Mouse (Mus musculus) layer of hippocampus, postnatal 36 days (tissue): Measurements from ENCODE around the gene Bloc1s5. TPM values are rescaled to one million over a fixed set of nuclear protein-coding genes. Genes with fewer than 3 reads are reported as not detected.
"Not testable (repeated sequence)": the region's sequence is repeated elsewhere in the genome, so short reads cannot be mapped to it uniquely, and the experiment has no call there.

ENCODE experiments used
- DNase-seq, 2 experiments: peaks; one replicate each; pipeline ENCODE4 v3.0.0; 2022
- total RNA-seq, 2 experiments: library from RNA; stranded (reverse); gene quantifications; 2 replicates each; pipeline ENCODE4 v1.2.3; 2021

The Bloc1s5 gene
- total RNA-seq, 2 experiments from 2014 or later: 9.6 to 10.3 TPM

GRCm38 (mm10) chr13:38618001-38618630 is 16.8 kb downstream of the Bloc1s5 start:
- DNase-seq: not testable (repeated sequence)

- no peak for DNase-seq
These were observed 18.0 kb downstream of the Bloc1s5 start for GRCm38 (mm10) chr13:38616887-38617286.

GRCm38 (mm10) chr13:38615656-38616055 is 19.3 kb downstream of the Bloc1s5 start:
- DNase-seq: no peak

- DNase-seq: no peak
These were observed 20.6 kb downstream of the Bloc1s5 start for GRCm38 (mm10) chr13:38614298-38614697.

GRCm38 (mm10) chr13:38613583-38613982 is 21.3 kb downstream of the Bloc1s5 start:
- no peak for DNase-seq

- no peak for DNase-seq
These were observed 22.3 kb downstream of the Bloc1s5 start for GRCm38 (mm10) chr13:38612608-38613007.

- no peak for DNase-seq
These were observed 22.7 kb downstream of the Bloc1s5 start for GRCm38 (mm10) chr13:38612179-38612578.

GRCm38 (mm10) chr13:38610336-38610735 is 24.6 kb downstream of the Bloc1s5 start:
- no peak for DNase-seq

GRCm38 (mm10) chr13:38607130-38607529 is 27.8 kb downstream of the Bloc1s5 start:
- DNase-seq: no peak

GRCm38 (mm10) chr13:38605353-38605752 is 29.6 kb downstream of the Bloc1s5 start:
- DNase-seq: no peak

GRCm38 (mm10) chr13:38602966-38603365 is 31.9 kb downstream of the Bloc1s5 start:
- DNase-seq: no peak

GRCm38 (mm10) chr13:38602243-38602832 is 32.6 kb downstream of the Bloc1s5 start:
- no peak for DNase-seq

- DNase-seq: no peak
These were observed 34.1 kb downstream of the Bloc1s5 start for GRCm38 (mm10) chr13:38600811-38601210.

GRCm38 (mm10) chr13:38597076-38597475 is 37.8 kb downstream of the Bloc1s5 start:
- DNase-seq: no peak

- DNase-seq: no peak
These were observed 38.4 kb downstream of the Bloc1s5 start for GRCm38 (mm10) chr13:38596461-38596860.

- DNase-seq: no peak
These were observed 41.8 kb downstream of the Bloc1s5 start for GRCm38 (mm10) chr13:38593114-38593513.

- no peak for DNase-seq
These were observed 47.6 kb downstream of the Bloc1s5 start for GRCm38 (mm10) chr13:38587350-38587749.

- DNase-seq: no peak
These were observed 48.5 kb downstream of the Bloc1s5 start for GRCm38 (mm10) chr13:38586451-38586850.

GRCm38 (mm10) chr13:38582768-38583167 is 52.1 kb downstream of the Bloc1s5 start:
- no peak for DNase-seq

- peak in 1 of 2 experiments; percentile 32 for DNase-seq
These were observed 54.1 kb downstream of the Bloc1s5 start for GRCm38 (mm10) chr13:38580601-38581457.

- DNase-seq: no peak
These were observed 54.8 kb downstream of the Bloc1s5 start for GRCm38 (mm10) chr13:38579971-38580600.

- peak; percentile 50 to 62 for DNase-seq
These were observed 60.2 kb downstream of the Bloc1s5 start for GRCm38 (mm10) chr13:38574668-38575067.

- DNase-seq: no peak
These were observed 61.6 kb downstream of the Bloc1s5 start for GRCm38 (mm10) chr13:38573281-38573680.
